Mouse (Mus musculus) liver, embryonic 13.5 days (tissue): ENCODE results near the gene C1ra. TPM values are rescaled to one million over a fixed set of nuclear protein-coding genes. Genes with fewer than 3 reads are reported as not detected.
"Not testable (repeated sequence)": the region's sequence is repeated elsewhere in the genome, so short reads cannot be mapped to it uniquely, and the experiment has no call there.

ENCODE experiments used
- ATAC-seq: fragments of 200-750 bp; cut with Nextera tagmentation; 2 replicates; pipeline ENCODE4 v1.8.0; 2017; ENCODE audit warnings: low read depth, mild to moderate bottlenecking, moderate number of reproducible peaks, moderate library complexity
- DNase-seq: peaks from one replicate; pipeline ENCODE4 v3.0.0; 2022
- H3K27ac ChIP-seq: fragments of 300-500 bp; sonication (generic); 2 replicates; pipeline ENCODE4 v1.5.1; 2015; ENCODE audit warnings: moderate library complexity, mild to moderate bottlenecking, inconsistent platforms
- H3K27me3 ChIP-seq: fragments of 300-500 bp; sonication (generic); 2 replicates; pipeline ENCODE4 v1.6.1; 2015; ENCODE audit warnings: mild to moderate bottlenecking, inconsistent platforms
- H3K36me3 ChIP-seq: fragments of 300-500 bp; sonication (generic); 2 replicates; pipeline ENCODE4 v1.6.1; 2015; ENCODE audit warnings: mild to moderate bottlenecking, inconsistent platforms
- H3K4me1 ChIP-seq: fragments of 300-500 bp; sonication (generic); replicated peaks from 2 replicates; pipeline ENCODE4 v1.6.1; 2015; ENCODE audit warnings: inconsistent platforms
- H3K4me2 ChIP-seq: fragments of 300-500 bp; sonication (generic); 2 replicates; pipeline ENCODE4 v1.6.1; 2015; ENCODE audit warnings: inconsistent platforms, mild to moderate bottlenecking, moderate library complexity
- H3K4me3 ChIP-seq: fragments of 300-500 bp; sonication (generic); replicated peaks from 2 replicates; pipeline ENCODE4 v1.5.1; 2015; ENCODE audit warnings: mild to moderate bottlenecking, inconsistent platforms
- H3K9ac ChIP-seq: fragments of 300-500 bp; sonication (generic); 2 replicates; pipeline ENCODE4 v1.6.1; 2015; ENCODE audit warnings: mild to moderate bottlenecking, inconsistent platforms
- H3K9me3 ChIP-seq: fragments of 300-500 bp; sonication (generic); replicated peaks from 2 replicates; pipeline ENCODE4 v1.6.1; 2016; ENCODE audit warnings: inconsistent platforms
- WGBS: fragments of 180-500 bp; shearing (Covaris S2); methylation state at CpG from one replicate; pipeline ENCODE4 v1.1.7; 2015; ENCODE audit not compliant: insufficient replicate concordance; 5-methylcytosine and 5-hydroxymethylcytosine counted together
- polyA plus RNA-seq: library from polyadenylated mRNA; unstranded; fragments of >200 nt; fragmentation: Nextera tagmentation; extraction: Ambion mirVana; gene quantifications from 2 replicates; pipeline ENCODE4 v1.2.1, GENCODE M21; 2015

The C1ra gene
- polyA plus RNA-seq, 1 experiment from 2014 or later = 7.5 TPM

DNA sequence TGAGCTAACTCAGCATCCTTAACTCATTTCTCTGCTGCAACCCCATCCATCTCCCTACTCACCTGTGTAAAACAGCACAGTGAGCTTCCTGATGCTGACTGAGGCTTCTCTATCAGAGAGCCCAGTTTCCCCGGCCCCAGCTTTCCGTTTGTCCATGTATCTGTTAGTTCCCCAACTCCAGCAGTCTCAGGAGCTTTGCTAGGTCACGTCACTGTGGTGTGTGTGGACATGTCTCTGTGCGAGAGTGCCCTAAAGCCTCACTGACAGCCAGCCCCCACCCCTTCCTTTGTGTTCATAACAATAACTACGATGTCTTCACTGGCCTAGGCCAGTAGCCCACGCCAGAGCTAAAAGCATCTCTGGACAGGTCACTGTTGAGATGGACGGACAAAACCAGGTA lies 36.0 kb upstream of the C1ra start:
- H3K9ac ChIP-seq = no peak overlapping the region
- H3K4me3 ChIP-seq = no peak overlapping the region
- H3K27ac ChIP-seq = no peak overlapping the region
- ATAC-seq (no peak), DNase-seq (no peak)
- no peaks in the 10 kb centered on the region for H3K27me3 ChIP-seq
- no peaks in the 10 kb centered on the region for H3K9me3 ChIP-seq
- H3K4me2 ChIP-seq = 0 out of 2 replicates have a peak overlapping the region, but pooled peaks have one; percentile 12
- H3K36me3 ChIP-seq = no peaks in the 10 kb centered on the region
- peaks cover 74% of the 10 kb centered on the region for H3K4me1 ChIP-seq
- WGBS = 66% methylated on average over 7 of the region's 7 CpGs

DNA sequence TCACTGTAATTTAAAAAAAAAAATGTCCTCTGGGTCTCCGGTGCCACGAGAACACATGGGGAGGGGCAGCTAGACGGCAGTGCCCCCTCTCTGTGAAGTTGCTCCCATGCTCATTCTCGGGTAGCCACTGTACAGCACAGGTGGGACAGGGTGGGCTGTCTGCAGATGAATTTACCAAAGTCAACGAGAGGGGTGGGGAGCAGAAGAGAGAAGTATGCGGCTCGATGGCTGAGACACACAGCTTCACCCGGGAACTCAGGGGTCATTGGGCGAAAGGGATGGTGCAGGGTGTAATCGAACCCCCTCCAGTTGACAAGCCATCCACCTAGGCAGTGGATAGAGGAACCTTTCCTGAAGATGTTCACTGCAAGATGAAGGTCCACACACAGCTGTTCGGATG lies 35.4 kb upstream of the C1ra start:
- WGBS = 71% methylated on average over 11 of the region's 11 CpGs
- H3K4me2 ChIP-seq = no peak overlapping the region
- no peak overlapping the region for H3K27ac ChIP-seq
- no peaks in the 10 kb centered on the region for H3K36me3 ChIP-seq
- H3K9ac ChIP-seq = no peak overlapping the region
- ATAC-seq (no peak), DNase-seq (no peak)
- no peak overlapping the region for H3K4me3 ChIP-seq
- peaks cover 69% of the 10 kb centered on the region for H3K4me1 ChIP-seq
- no peaks in the 10 kb centered on the region for H3K27me3 ChIP-seq
- no peaks in the 10 kb centered on the region for H3K9me3 ChIP-seq

DNA sequence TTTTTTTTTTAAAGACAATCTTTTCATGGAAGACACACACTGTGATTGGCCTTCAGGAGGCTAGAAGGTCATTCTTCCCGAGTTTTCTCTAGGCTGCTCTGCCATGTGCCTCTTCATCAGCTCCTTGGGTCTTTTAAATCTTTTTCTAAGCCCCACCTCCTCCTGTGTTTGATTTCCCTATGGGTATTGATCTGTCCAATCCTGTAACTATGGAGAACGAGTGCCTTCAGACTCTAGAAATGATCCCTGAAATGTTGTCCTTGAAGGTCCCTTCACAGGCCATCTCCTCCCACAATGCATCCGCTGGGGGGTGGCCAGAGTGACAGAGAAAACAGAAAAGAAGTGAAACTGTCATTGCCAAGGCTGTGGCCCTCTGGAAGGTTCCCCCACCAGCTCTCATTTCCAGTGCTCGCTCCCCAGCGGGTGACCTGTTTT lies 35.0 kb upstream of the C1ra start:
- H3K27ac ChIP-seq = peak overlapping the region; percentile 69
- no peak overlapping the region for H3K4me3 ChIP-seq
- no peaks in the 10 kb centered on the region for H3K36me3 ChIP-seq
- 61% methylated on average over 5 of the region's 5 CpGs for WGBS
- H3K9me3 ChIP-seq = no peaks in the 10 kb centered on the region
- DNase-seq (no peak), ATAC-seq (no peak)
- peaks cover 66% of the 10 kb centered on the region for H3K4me1 ChIP-seq
- H3K9ac ChIP-seq = no peak overlapping the region
- H3K27me3 ChIP-seq = no peaks in the 10 kb centered on the region
- no peak overlapping the region for H3K4me2 ChIP-seq

DNA sequence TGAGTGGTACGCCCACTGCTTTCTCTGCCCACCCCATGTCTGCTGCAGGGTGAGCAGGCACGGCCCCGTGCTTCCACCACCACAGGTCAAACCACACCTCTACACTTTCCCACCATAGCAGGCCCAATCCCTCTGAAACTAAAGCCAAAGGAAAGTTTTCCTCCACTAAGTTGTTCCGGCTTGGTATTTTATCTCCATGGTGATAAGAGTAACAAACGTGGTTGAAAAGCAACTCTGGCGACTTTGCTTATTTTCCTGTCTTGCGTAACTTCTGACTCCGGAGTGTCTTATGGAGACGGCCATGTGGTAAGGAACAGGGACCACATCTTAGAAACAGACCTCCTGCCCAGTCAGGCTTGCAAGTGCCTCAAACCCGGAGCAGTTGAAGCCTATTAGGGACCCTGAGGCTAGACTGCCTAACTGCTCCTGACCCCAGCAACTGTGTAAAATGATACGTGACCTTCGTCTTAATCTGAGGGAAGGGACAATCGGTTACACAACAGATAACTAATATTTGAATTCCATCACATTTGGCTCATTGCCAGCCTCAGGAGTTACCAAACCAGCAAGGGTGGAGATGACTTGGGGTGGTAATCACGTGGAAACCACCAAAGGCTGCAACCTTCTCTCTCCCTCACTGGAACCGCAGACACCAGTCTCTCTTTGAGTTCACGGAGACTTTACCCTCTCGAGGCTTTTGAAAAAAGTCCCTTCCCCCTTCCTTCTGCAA lies 34.1 kb upstream of the C1ra start:
- no peaks in the 10 kb centered on the region for H3K27me3 ChIP-seq
- H3K27ac ChIP-seq = peak overlapping the region; percentile 69
- 24% methylated on average over 17 of the region's 17 CpGs for WGBS
- DNase-seq (peak; percentile 29), ATAC-seq (peak; percentile 18; the same call in 1 of the 2 replicates)
- no peaks in the 10 kb centered on the region for H3K36me3 ChIP-seq
- H3K4me2 ChIP-seq = 0 out of 2 replicates have a peak overlapping the region, but pooled peaks have one; percentile 3
- H3K4me1 ChIP-seq = peaks cover 58% of the 10 kb centered on the region
- no peak overlapping the region for H3K4me3 ChIP-seq
- no peak overlapping the region for H3K9ac ChIP-seq
- H3K9me3 ChIP-seq = no peaks in the 10 kb centered on the region

DNA sequence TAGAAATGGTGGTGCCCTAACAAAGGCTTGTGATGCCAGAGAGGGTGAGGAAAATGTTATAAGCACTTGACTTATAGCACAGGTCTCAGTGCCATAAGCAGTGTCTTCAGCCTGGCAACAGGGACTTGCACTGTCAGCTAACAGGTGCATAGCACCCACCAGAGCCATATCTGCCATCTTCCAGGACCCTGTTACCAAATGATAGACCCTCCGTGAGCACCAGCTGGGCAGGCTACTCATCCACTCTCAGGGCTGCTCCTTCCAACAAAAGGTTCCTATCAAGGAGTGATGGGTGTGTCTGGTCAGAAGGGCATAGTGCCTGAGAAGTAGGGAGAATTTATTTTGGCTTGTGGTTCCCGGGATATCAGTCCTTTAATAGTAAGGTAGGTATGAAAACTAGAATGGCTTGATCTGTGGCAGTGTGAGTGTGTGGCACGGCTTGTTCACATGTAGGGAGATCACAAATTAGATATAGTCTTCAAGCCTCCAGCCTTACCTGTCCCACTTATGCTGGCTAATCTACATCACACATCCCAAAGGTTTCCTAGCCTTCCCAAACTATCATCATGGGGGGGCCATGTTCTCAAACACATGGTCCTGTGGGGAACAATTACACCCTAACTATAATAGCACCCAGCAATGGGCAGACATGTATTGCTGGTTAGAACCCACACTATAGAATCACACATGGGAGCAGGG lies 33.2 kb upstream of the C1ra start:
- ATAC-seq (no peak), DNase-seq (no peak)
- no peaks in the 10 kb centered on the region for H3K9me3 ChIP-seq
- H3K9ac ChIP-seq = no peak overlapping the region
- peak overlapping the region; percentile 45; the same call in 1 of the 2 replicates for H3K27ac ChIP-seq
- H3K36me3 ChIP-seq = no peaks in the 10 kb centered on the region
- 59% methylated on average over 3 of the region's 3 CpGs for WGBS
- H3K27me3 ChIP-seq = no peaks in the 10 kb centered on the region
- no peak overlapping the region for H3K4me3 ChIP-seq
- H3K4me1 ChIP-seq = peaks cover 50% of the 10 kb centered on the region
- no peak overlapping the region for H3K4me2 ChIP-seq

DNA sequence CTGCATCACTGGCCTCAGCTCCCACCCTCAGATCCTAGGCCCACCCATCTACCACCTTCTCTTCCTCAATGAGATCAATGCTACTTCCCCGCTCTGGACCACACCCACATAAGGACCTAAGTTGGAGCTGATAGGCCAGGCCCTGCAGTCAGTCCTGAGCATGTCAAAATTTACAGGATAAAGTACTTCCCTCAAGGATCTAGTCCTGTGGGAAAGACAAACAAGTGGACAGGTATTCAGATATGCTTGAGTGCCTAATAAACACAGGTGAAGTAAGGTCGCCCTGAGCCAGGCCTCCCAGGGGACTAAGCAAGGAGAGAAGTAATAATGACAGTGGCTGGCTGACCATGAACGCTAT lies 32.7 kb upstream of the C1ra start:
- Histone ChIP-seq H3K4me1 (peaks cover 45% of the 10 kb centered on the region), H3K9me3 (no peaks in the 10 kb centered on the region), H3K27me3 (no peaks in the 10 kb centered on the region), H3K9ac (no peak overlapping the region), H3K27ac (no peak overlapping the region), H3K4me3 (no peak overlapping the region), H3K4me2 (no peak overlapping the region), H3K36me3 (no peaks in the 10 kb centered on the region)
- ATAC-seq = no peak; the same call in 1 of the 2 replicates
- DNase-seq = no peak
- 68% methylated on average over 3 of the region's 3 CpGs for WGBS

DNA sequence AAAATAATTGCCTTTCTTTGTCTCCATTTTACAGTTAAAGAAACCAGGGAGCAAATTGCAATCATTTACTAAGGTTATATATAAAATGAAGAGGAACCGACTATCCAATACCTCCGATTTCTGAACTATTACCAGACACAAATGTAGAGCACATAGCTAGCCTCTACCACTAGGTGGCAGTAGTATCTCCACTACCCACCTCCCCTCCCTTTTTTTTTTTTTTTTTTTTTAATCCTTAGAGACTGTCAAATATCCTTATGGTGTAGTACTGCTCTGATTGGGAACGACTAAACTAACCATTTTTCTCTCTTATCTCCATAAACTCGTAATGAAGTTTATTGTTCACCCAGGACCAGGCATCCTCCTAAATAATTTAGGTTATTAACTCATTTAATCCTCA lies 31.9 kb upstream of the C1ra start:
- ATAC-seq = no peak
- 26% methylated on average over 4 of the region's 4 CpGs for WGBS

DNA sequence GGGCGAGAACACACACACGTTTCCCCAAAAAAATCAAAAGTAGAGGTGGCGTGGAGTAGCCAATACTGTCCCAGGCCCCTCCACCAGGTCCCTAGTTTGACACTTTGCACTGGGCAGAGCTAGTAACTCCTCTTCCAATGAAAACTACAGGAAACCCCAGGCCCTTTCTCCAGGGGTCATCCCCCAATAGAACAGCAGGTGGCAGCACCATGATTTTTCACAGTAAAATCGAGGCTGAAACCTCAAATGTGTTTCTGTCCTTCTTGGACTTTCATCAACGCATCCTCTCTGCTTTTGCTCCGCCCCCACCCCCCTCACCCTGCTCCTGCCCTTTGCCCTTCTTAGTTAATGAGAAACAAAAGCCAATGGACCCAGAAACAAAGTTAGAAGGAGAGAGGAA lies 30.6 kb upstream of the C1ra start:
- H3K4me2 ChIP-seq = no peak overlapping the region
- ATAC-seq = peak; percentile 48
- 21% methylated on average over 6 of the region's 6 CpGs for WGBS

More for the DNA sequence above, 31.9 kb upstream of the C1ra start:
- Histone ChIP-seq H3K4me1 (peaks cover 42% of the 10 kb centered on the region), H3K9ac (no peak overlapping the region), H3K36me3 (no peaks in the 10 kb centered on the region), H3K4me3 (no peak overlapping the region), H3K9me3 (no peaks in the 10 kb centered on the region), H3K27me3 (no peaks in the 10 kb centered on the region), H3K27ac (no peak overlapping the region), H3K4me2 (no peak overlapping the region)
- no peak for DNase-seq

DNA sequence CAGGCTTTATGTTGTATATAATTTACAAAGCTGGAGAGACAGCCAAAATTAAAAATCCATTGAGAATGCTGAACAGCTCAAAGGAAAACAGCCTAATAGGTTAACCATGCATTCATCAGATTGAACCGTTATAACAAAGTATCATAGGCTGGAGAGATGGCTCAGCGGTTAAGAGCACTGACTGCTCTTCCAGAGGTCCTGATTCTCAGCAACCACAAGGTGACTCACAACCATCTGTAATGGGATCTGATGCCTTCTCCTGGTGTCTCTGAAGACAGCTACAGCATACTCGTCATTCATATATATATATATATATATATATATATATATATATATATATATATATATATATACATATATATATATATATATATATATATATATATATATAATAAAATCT lies 28.4 kb upstream of the C1ra start:
- H3K4me2 ChIP-seq, H3K9ac ChIP-seq, H3K27me3 ChIP-seq, H3K36me3 ChIP-seq, DNase-seq, ATAC-seq, H3K4me3 ChIP-seq, H3K9me3 ChIP-seq, H3K27ac ChIP-seq: not testable (repeated sequence)
- 75% methylated on average over 3 of the region's 3 CpGs for WGBS
- H3K4me1 ChIP-seq = peaks cover 24% of the 10 kb centered on the region

More for the DNA sequence above, 30.6 kb upstream of the C1ra start:
- Histone ChIP-seq H3K27ac (0 out of 2 replicates have a peak overlapping the region, but pooled peaks have one; percentile 19), H3K27me3 (no peaks in the 10 kb centered on the region), H3K4me1 (peaks cover 42% of the 10 kb centered on the region), H3K4me3 (no peak overlapping the region), H3K9ac (no peak overlapping the region), H3K9me3 (no peaks in the 10 kb centered on the region), H3K36me3 (no peaks in the 10 kb centered on the region)
- no peak for DNase-seq

DNA sequence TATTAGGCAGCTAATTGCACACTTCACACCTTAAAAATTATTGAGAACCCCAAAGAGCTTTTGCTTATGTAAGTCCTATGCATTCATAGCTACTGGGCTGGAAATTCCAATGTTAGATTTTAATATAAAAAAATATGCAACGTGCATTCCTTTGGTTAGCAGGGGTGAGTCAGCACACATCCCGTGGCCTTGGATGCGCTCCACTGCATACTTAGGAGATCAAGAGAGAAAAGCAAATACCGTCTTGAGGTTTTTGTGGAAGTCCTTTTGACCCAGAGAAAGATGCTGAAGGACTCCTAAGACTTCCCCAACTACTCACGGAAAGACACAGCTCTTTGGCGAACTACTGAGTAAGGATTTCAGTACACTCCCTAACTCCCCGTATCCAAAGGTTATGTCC lies 27.4 kb upstream of the C1ra start:
- no peak overlapping the region for H3K27ac ChIP-seq
- ATAC-seq (no peak), DNase-seq (no peak)
- H3K9ac ChIP-seq = no peak overlapping the region
- WGBS = 75% methylated on average over 7 of the region's 7 CpGs
- H3K27me3 ChIP-seq = no peaks in the 10 kb centered on the region
- H3K9me3 ChIP-seq = no peaks in the 10 kb centered on the region
- no peak overlapping the region for H3K4me3 ChIP-seq
- peaks cover 13% of the 10 kb centered on the region for H3K4me1 ChIP-seq
- H3K4me2 ChIP-seq = no peak overlapping the region
- H3K36me3 ChIP-seq = no peaks in the 10 kb centered on the region

DNA sequence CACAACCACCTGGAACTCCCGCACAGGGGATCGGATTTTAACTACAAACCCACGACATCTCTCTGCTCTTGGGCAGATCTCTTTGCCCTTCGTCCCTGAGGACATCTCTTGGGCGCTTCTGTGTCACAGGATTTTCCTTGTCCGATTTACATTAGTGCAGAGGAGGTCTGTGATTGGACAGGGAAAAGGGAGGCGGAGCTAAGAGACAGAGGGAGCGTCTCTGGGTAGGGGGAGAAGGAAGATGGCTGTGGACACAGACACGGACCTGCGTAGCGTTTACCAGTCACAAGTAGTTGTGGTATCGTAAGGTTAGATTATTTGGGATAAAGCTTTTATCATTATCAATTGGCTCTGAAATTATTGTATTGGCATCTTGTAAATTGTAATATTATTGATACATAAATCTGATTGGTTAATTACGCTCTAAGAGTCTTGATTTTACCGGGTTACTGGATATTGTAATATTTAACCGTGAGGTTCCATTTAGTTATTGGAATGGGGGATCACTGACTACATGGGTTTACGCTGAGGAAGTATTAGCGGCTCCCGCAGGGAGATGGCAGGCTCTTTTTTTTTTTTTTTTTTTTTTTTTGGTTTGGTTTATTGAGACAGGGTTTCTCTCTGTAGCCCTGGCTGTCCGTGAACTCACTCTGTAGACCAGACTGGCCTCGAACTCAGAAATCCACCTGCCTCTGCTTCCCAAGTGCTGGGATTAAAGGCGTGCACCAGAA lies 26.6 kb upstream of the C1ra start:
- no peaks in the 10 kb centered on the region for H3K36me3 ChIP-seq
- H3K4me2 ChIP-seq = peak overlapping the region; percentile 26
- H3K27ac ChIP-seq = no peak overlapping the region
- ATAC-seq (no peak), DNase-seq (no peak)
- H3K9me3 ChIP-seq = no peaks in the 10 kb centered on the region
- H3K4me3 ChIP-seq = no peak overlapping the region
- no peaks in the 10 kb centered on the region for H3K27me3 ChIP-seq
- H3K4me1 ChIP-seq = peaks cover 12% of the 10 kb centered on the region; the same call in 1 of the 2 replicates
- WGBS = 31% methylated on average over 21 of the region's 21 CpGs
- H3K9ac ChIP-seq = no peak overlapping the region
